Mouse (Mus musculus): Measurements from ENCODE around the gene Gm5941. TPM values are rescaled to one million over a fixed set of nuclear protein-coding genes. Genes with fewer than 3 reads are reported as not detected.
"Not testable (repeated sequence)": the region's sequence is repeated elsewhere in the genome, so short reads cannot be mapped to it uniquely, and the experiment has no call there.

Gene Gm5941
- not detected in 2 replicates for polyA plus RNA-seq (2011; ENCODE audit: insufficient read length, low read depth, missing spikeins)

DNA sequence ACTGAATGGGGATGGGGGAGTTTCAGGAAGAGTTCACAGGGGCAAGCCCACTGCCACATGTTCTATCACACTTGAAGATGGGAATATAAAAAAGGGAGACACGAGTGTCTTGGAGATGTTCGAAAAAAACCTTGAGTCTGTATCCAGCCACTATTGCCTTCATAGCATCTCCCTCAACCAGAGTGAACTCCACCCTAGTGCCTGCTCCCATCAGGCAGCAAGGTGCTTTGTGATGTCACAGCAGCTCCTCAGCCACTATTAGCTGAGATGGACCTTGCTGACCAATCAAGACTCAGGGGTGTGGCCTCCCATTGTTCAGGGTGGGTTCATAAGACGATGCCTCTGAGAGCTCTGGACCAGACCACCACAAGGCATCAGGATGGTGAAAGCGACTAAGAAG is at the start of gene Gm5941:
Gene Gm5941 (plus strand): TSS at position 301 of the 400 bp plus-strand sequence.
- H3K4me1 ChIP-seq (ENCODE audit: control insufficient read depth, insufficient read depth, low read length); H3K4me3 ChIP-seq (ENCODE audit: insufficient read depth, low read length): not testable (repeated sequence)

DNA sequence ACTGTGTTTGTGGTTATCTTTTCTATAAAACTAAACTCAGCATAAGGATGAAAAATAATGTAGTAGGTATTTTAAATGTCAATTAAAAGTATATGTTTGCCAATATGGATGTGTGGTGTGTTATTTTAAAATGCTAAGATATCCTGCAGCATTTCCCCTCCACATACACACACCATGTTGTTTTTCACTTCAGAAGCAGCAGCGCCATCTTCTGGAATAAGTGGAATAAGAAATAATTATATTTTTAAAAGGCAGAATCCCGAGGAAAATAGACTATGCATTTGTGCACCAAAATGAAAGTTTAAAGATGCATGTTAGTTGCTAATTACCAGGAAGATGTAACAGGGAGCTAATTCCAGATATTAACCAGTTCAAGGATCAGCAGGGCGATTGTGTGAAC is 29.3 kb upstream of the Gm5941 start:
- Histone ChIP-seq H3K4me1 (ENCODE audit: control insufficient read depth, insufficient read depth, low read length) (no peaks in the 10 kb centered on the region), H3K4me3 (ENCODE audit: insufficient read depth, low read length) (no peak overlapping the region), H3K27ac (ENCODE audit: insufficient read depth, low read length) (no peak overlapping the region)
- no peak for TF ChIP-seq CTCF (IDR thresholded peaks at IDR 0.05; ENCODE audit: borderline replicate concordance, insufficient read depth, low read length)
- TF ChIP-seq POLR2A (IDR thresholded peaks at IDR 0.05; ENCODE audit: low read depth, low read length): no peak

More for the DNA sequence above, at the start of gene Gm5941:
- H3K27ac ChIP-seq (ENCODE audit: insufficient read depth, low read length): not testable (repeated sequence)

DNA sequence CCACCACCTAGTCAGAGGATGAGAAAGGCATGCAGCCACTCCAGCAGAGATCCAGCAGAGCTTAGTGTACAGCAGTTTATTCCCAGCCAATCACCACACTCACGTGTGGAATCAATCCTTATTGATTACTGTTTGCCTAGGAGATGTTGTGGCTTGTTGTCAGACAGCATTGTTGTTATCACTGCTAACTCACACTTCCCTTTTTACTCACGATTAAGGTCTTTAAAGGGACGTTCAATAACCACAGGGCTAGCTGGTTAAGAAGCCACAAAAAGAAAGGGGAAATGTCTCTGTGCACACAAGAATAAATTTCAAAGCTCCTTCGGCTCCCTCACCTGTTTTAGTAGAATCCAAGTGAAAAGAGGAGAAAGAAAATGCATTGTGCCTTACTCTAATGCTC is 25.0 kb upstream of the Gm5941 start:
- TF ChIP-seq CTCF (IDR thresholded peaks at IDR 0.05; ENCODE audit: borderline replicate concordance, insufficient read depth, low read length) (no peak), POLR2A (IDR thresholded peaks at IDR 0.05; ENCODE audit: low read depth, low read length) (no peak)

DNA sequence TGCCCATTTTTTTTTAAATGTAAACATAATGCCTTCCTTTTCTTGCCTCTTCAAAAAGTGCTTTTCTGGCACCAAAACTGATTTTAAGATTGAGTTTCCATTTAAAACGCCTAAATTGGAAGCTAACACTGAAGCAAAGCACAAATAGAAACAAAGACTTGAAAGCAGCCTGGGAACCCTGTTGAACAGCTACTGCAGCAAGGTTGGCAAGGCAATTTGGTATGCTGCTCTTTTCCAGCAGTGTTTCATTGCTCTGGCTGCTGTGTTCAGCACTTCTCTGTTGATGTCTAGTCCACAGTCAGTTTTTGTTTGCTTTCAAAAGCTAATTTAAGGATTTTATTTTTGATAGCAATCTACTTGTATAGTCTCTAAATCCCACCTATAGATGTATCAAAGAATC is 8.5 kb downstream of the Gm5941 start:
- H3K4me1 ChIP-seq (ENCODE audit: control insufficient read depth, insufficient read depth, low read length): no peaks in the 10 kb centered on the region
- no peak overlapping the region for H3K27ac ChIP-seq (ENCODE audit: insufficient read depth, low read length)
- TF ChIP-seq POLR2A (IDR thresholded peaks at IDR 0.05; ENCODE audit: low read depth, low read length): no peak
- no peak for TF ChIP-seq CTCF (IDR thresholded peaks at IDR 0.05; ENCODE audit: borderline replicate concordance, insufficient read depth, low read length)
- no peak overlapping the region for H3K4me3 ChIP-seq (ENCODE audit: insufficient read depth, low read length)

More for the DNA sequence above, 25.0 kb upstream of the Gm5941 start:
- Histone ChIP-seq H3K27ac (ENCODE audit: insufficient read depth, low read length) (no peak overlapping the region), H3K4me3 (ENCODE audit: insufficient read depth, low read length) (no peak overlapping the region), H3K4me1 (ENCODE audit: control insufficient read depth, insufficient read depth, low read length) (no peaks in the 10 kb centered on the region)

DNA sequence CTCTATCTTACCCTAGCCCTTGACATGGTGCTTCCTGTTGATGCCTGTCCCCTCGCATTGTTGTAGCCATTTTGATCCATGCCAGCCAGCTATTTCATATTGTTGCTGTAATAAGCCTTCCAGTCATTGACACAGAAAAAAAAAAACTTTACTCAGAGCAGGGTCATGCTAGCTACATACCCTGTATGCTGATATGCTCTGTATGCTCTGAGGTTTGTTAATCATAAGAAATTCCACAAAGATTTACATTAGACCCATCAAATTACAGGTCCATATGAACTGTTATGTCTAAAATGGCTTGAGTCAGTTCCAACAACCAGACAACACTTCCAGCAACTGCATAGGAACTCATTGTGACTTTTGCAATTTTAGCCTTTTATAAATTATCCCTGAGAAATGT is 38.1 kb downstream of the Gm5941 start:
- TF ChIP-seq POLR2A (IDR thresholded peaks at IDR 0.05; ENCODE audit: low read depth, low read length) (no peak), CTCF (IDR thresholded peaks at IDR 0.05; ENCODE audit: borderline replicate concordance, insufficient read depth, low read length) (no peak)
- Histone ChIP-seq H3K4me3 (ENCODE audit: insufficient read depth, low read length) (no peak overlapping the region), H3K4me1 (ENCODE audit: control insufficient read depth, insufficient read depth, low read length) (no peaks in the 10 kb centered on the region), H3K27ac (ENCODE audit: insufficient read depth, low read length) (no peak overlapping the region)

Other genes with a start within 250 kb of the Gm5941 start
- gene Mageb18, start 109.6 kb downstream of the Gm5941 start, polyA plus RNA-seq (2011; ENCODE audit: insufficient read length, low read depth, missing spikeins): not detected in 2 replicates

Data from embryonic fibroblast, embryonic 13.5 days (primary cell).